Mouse (Mus musculus) cerebellum, adult 2 months (tissue): Measurements from ENCODE around the gene Rps6ka5. TPM values are rescaled to one million over a fixed set of nuclear protein-coding genes. Genes with fewer than 3 reads are reported as not detected.

Experiments used
- DNase-seq, 2 experiments: peaks; one replicate each; pipeline ENCODE4 v3.0.0; 2021
- H3K27ac ChIP-seq: fragments of 200-500 bp; 2 replicates; pipeline ENCODE4 v1.5.1; 2012; ENCODE audit warnings: low read length, control low read depth, inconsistent platforms; ENCODE audit not compliant: insufficient read depth
- H3K27me3 ChIP-seq: fragments of 200-500 bp; 2 replicates; pipeline ENCODE4 v1.6.1; 2012; ENCODE audit warnings: inconsistent platforms, mild to moderate bottlenecking, low read length, moderate library complexity; ENCODE audit not compliant: control insufficient read depth, insufficient read depth
- H3K4me1 ChIP-seq: fragments of 200-500 bp; 2 replicates; pipeline ENCODE4 v1.6.1; 2011; ENCODE audit warnings: low read length; ENCODE audit not compliant: control insufficient read depth, insufficient read depth
- H3K4me3 ChIP-seq: fragments of 200-500 bp; replicated peaks from 2 replicates; pipeline ENCODE3; 2011; ENCODE audit warnings: mild to moderate bottlenecking, low read depth, low read length, control low read depth; ENCODE audit not compliant: insufficient read depth
- CTCF ChIP-seq: fragments of 200-500 bp; IDR thresholded peaks from 2 replicates; pipeline ENCODE4 v1.5.1; 2011; ENCODE audit warnings: low read depth, mild to moderate bottlenecking, control low read depth, low read length, moderate library complexity, borderline replicate concordance; ENCODE audit not compliant: insufficient read depth
- POLR2A ChIP-seq: fragments of 200-500 bp; IDR thresholded peaks from 2 replicates; pipeline ENCODE4 v1.6.1; 2011; ENCODE audit warnings: low read length, control low read depth, borderline replicate concordance; ENCODE audit not compliant: insufficient read depth
- WGBS: fragments of 180-500 bp; shearing (Covaris S2); methylation state at CpG from one replicate; pipeline ENCODE4 v1.1.7; 2018; 5-methylcytosine and 5-hydroxymethylcytosine counted together
- polyA plus RNA-seq: library from polyadenylated mRNA; depleted of rRNA; stranded (reverse); fragments of >200 nt; gene quantifications from 2 replicates; pipeline ENCODE4 v1.2.3, GENCODE M21; 2012

The Rps6ka5 gene
- polyA plus RNA-seq, 1 experiment: 22.9 TPM

- no peak for DNase-seq
- 54% methylated on average over 13 of the region's 13 CpGs for WGBS
- H3K4me1 ChIP-seq: no peaks in the 10 kb centered on the region
- no peaks in the 10 kb centered on the region for H3K27me3 ChIP-seq
- H3K4me3 ChIP-seq: no peak overlapping the region
- TF ChIP-seq CTCF (no peak), POLR2A (no peak)
- H3K27ac ChIP-seq: no peak overlapping the region
Measured at GRCm38 (mm10) chr12:100764329-100765018, 37.7 kb upstream of the Rps6ka5 start.

- no peak overlapping the region for H3K27ac ChIP-seq
- DNase-seq: no peak
- no peak for TF ChIP-seq POLR2A
- no peak for TF ChIP-seq CTCF
- WGBS: 36% methylated on average over 11 of the region's 11 CpGs
- no peak overlapping the region for H3K4me3 ChIP-seq
- H3K27me3 ChIP-seq: no peaks in the 10 kb centered on the region
- H3K4me1 ChIP-seq: no peaks in the 10 kb centered on the region
Measured at GRCm38 (mm10) chr12:100762663-100763425, 36.1 kb upstream of the Rps6ka5 start.

- Histone ChIP-seq H3K4me1 (no peaks in the 10 kb centered on the region), H3K4me3 (no peak overlapping the region), H3K27ac (no peak overlapping the region), H3K27me3 (no peaks in the 10 kb centered on the region)
- 65% methylated on average over 4 of the region's 4 CpGs for WGBS
- no peak for DNase-seq
- no peak for TF ChIP-seq POLR2A
- TF ChIP-seq CTCF: no peak
Measured at GRCm38 (mm10) chr12:100757427-100757826, 30.6 kb upstream of the Rps6ka5 start.

GRCm38 (mm10) chr12:100753716-100754115, 26.9 kb upstream of the Rps6ka5 start:
- no peak for DNase-seq
- TF ChIP-seq POLR2A: no peak
- TF ChIP-seq CTCF: no peak
- 93% methylated on average over 1 of the region's 1 CpGs for WGBS
- Histone ChIP-seq H3K4me1 (no peaks in the 10 kb centered on the region; the same call in 1 of the 2 replicates), H3K27ac (no peak overlapping the region), H3K4me3 (no peak overlapping the region), H3K27me3 (no peaks in the 10 kb centered on the region)

- Histone ChIP-seq H3K27me3 (no peaks in the 10 kb centered on the region), H3K27ac (no peak overlapping the region), H3K4me3 (no peak overlapping the region), H3K4me1 (no peaks in the 10 kb centered on the region; the same call in 1 of the 2 replicates)
- WGBS: 71% methylated on average over 1 of the region's 1 CpGs
- DNase-seq: no peak
- TF ChIP-seq POLR2A (no peak), CTCF (no peak)
Measured at GRCm38 (mm10) chr12:100752977-100753376, 26.2 kb upstream of the Rps6ka5 start.

- H3K27ac ChIP-seq: no peak overlapping the region
- no peaks in the 10 kb centered on the region for H3K27me3 ChIP-seq
- H3K4me3 ChIP-seq: no peak overlapping the region
- DNase-seq: no peak
- TF ChIP-seq POLR2A (no peak), CTCF (no peak)
- WGBS: 71% methylated on average over 2 of the region's 2 CpGs
- H3K4me1 ChIP-seq: no peaks in the 10 kb centered on the region
Measured at GRCm38 (mm10) chr12:100742468-100742867, 15.7 kb upstream of the Rps6ka5 start.

- TF ChIP-seq CTCF (no peak), POLR2A (no peak)
- Histone ChIP-seq H3K4me3 (no peak overlapping the region), H3K27ac (no peak overlapping the region), H3K27me3 (no peaks in the 10 kb centered on the region), H3K4me1 (peaks cover under 1% of the 10 kb centered on the region; the same call in 1 of the 2 replicates)
- no peak for DNase-seq
- 98% methylated on average over 5 of the region's 5 CpGs for WGBS
Measured at GRCm38 (mm10) chr12:100740313-100740712, 13.5 kb upstream of the Rps6ka5 start.

DNA sequence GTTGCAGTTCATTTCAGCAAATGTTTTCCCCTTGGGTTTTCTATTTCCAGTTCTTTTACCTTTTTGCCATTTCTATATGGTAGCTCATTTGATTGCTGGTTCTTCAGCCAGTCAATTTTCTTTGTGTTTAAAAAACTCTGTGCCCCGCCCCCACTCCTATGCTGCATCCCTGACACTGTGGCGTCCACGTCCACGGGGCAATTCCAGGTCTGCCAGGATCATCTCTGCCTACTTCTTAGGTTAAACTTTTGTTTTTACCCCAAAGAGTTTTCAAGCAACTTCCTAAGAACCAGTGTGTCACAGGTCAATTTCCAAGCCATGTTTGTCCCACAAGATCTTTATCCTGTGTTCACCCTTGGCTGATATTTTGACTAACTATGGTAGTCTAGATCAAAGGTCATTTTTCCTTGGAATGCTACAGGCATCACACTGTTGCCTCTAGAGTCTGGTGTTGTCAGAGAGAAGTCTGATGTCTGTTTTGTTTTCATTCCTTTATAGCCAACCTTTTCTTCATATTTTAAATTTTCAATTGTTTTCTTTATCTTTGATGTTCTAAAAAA, 12.3 kb upstream of the Rps6ka5 start:
- DNase-seq: no peak
- H3K27ac ChIP-seq: no peak overlapping the region
- H3K27me3 ChIP-seq: no peaks in the 10 kb centered on the region
- WGBS: 80% methylated on average over 4 of the region's 4 CpGs
- TF ChIP-seq POLR2A: no peak
- no peak for TF ChIP-seq CTCF
- peaks cover 6% of the 10 kb centered on the region; the same call in 1 of the 2 replicates for H3K4me1 ChIP-seq
- no peak overlapping the region for H3K4me3 ChIP-seq
